Mouse (Mus musculus) granulocyte monocyte progenitor cell, adult 5-6 weeks (primary cell): ENCODE measurements around the gene AI837181. TPM values are rescaled to one million over a fixed set of nuclear protein-coding genes. Genes with fewer than 3 reads are reported as not detected.

Source experiments
- ATAC-seq: replicated peaks from 2 replicates; pipeline ENCODE4 v1.8.0; 2016; ENCODE audit warnings: mild to moderate bottlenecking, moderate TSS enrichment, inconsistent platforms; ENCODE audit not compliant: poor library complexity, severe bottlenecking
- total RNA-seq, 2 experiments: library from RNA; stranded (forward) in 1 of 2; stranded (reverse) in 1 of 2; fragments of 200-712, 200-1000 nt in 1 of 2; fragments of >200 nt in 1 of 2; fragmentation: Nextera tagmentation in 1 of 2; gene quantifications; 2 replicates each; pipeline ENCODE4 v1.2.3; 2014 to 2017

Gene AI837181
- total RNA-seq, 2 experiments from 2014 or later, result 12.2 to 30.1 TPM

- ATAC-seq, result no peak
Measured at GRCm38 (mm10) chr19:5433951-5434350, 9.0 kb downstream of the AI837181 start.

- peak; percentile 70 for ATAC-seq
Measured at GRCm38 (mm10) chr19:5444371-5444908, 19.5 kb downstream of the AI837181 start.

GRCm38 (mm10) chr19:5444954-5445353, 20.0 kb downstream of the AI837181 start:
- no peak for ATAC-seq

DNA sequence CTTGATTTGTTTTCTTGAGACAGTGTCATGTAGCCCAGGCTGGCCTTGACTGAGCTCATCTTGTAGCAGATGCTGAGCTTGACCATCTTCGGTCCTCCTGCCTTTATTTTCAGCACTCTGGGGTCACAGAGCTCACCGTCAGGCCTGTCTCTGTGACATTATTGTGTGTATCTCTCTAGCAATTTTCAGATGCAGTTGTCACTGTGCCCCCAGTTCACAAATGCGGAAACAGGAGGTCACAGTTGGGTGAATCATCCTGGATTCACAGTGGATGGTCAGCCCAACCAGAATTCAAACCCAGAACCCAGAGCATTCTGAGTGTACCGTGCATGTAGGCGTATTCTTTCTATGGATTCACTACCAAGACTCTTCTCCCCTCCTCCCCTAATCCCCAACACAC, 20.8 kb downstream of the AI837181 start:
- ATAC-seq, result no peak

DNA sequence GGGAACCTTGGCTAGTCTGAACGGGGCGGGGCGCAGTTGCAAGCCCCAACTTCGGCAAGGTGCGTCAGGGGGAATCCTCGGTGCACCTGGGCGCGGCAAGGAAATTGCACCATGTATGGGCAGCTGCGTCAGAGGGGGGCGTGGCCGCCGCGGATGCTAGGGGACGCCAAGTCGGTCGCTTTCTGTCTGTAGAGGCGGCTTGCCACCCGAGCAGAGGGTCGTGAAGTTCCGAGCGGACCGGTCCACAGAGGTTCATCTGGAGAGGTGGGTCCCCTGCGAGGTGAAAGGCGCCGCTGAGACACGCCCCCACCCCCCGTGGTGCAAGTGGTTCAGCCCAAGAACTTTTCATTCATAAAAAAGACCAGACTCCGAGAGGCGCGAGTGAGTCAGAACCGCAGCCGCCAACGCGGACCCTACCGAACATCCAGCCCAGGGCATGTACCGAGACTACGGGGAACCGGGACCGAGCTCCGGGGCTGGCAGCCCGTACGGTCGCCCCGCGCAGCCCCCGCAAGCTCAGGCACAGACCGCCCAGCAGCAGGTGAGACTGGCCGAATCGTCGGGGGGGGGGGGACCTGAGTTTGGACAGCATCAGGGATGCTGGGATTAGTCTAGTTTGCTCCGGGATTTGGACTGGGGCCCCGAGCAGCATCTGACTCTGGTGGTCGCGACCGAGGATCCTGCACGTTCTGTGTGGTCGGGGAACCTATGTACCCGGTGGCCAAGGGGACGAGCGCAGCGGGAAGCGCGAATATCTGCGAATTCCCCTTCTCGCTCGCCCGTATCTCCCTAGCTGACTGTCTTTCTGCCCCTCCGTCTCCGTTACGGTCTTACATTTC, 22.8 kb downstream of the AI837181 start, which contains the start of gene Fosl1:
Fosl1 (plus strand) TSS at position 33 of the 839 bp plus-strand sequence.
- ATAC-seq, result peak; percentile 65

GRCm38 (mm10) chr19:5448354-5449150, 23.6 kb downstream of the AI837181 start:
- peak; percentile 57 for ATAC-seq

GRCm38 (mm10) chr19:5449673-5450072, 24.7 kb downstream of the AI837181 start:
- no peak for ATAC-seq

DNA sequence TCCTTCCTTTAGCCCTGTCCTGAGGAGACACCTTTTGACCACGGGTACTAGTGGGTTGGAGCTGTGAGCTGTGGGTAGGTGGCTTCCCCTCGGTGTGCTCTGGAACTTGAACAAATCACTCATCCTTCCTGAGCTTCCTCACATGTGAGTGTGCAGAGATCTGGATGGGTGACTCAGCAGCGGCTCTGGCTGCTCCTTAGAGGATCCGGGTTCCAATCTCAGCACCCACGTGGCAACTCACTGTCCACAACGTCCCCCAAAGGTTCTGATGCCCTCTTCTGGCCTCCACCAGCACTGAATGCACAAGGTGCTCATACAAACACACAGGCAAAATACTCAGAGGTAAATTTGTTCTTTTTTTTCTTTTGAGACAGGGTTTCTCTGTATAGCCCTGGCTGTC, 26.8 kb downstream of the AI837181 start:
- ATAC-seq, result no peak

- ATAC-seq, result no peak
Measured at GRCm38 (mm10) chr19:5455037-5455436, 30.1 kb downstream of the AI837181 start.

DNA sequence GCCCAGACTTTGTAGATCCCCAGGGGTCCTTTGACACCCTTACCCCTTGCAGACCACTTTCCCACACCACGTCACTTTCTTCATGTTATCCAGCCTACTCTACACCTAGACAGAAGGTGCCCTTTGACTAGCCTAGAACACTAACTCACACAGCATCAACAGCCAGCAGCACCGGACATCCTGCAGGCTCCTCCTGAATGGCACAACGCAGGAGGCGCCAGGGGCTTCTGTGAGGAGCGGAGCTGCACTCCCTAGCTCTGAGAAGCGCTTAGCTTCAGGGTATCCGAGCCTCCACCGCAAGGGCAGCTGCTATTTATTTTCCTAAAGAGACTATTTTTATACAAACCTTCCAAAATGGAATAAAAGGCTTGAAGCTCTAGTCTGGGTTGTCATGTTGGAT, 30.6 kb downstream of the AI837181 start:
- no peak for ATAC-seq

GRCm38 (mm10) chr19:5456241-5456921, 31.4 kb downstream of the AI837181 start:
- no peak for ATAC-seq

GRCm38 (mm10) chr19:5456922-5457745, 32.2 kb downstream of the AI837181 start:
- peak; percentile 77 for ATAC-seq

- ATAC-seq, result no peak
Measured at GRCm38 (mm10) chr19:5457746-5458442, 33.0 kb downstream of the AI837181 start, which contains the start of gene Ccdc85b. Gene Ccdc85b (minus strand): TSS chr19:5457894.

GRCm38 (mm10) chr19:5459019-5459418, 34.1 kb downstream of the AI837181 start:
- no peak for ATAC-seq

DNA sequence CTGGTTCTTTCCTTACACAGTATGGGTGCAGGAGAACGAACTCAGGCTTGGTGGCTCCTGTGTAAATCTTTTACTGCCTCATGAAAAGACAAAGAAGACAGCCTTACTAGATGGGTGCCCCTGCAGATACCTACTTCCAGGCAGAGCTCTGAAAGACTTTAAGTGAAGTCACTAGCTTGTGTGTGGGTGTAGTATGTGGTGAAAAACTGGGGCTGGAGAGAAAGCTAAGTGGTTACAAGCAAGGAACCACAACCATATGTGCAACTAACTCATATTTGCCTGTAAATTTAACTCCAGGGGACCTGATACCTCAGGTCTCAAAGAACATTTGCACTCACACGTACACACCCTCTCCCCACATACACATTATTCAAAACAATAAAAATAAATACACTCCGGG, 35.0 kb downstream of the AI837181 start:
- no peak for ATAC-seq

- ATAC-seq, result peak; percentile 68
Measured at GRCm38 (mm10) chr19:5460465-5460911, 35.5 kb downstream of the AI837181 start, which contains the start of gene Fibp. Gene Fibp (plus strand): TSS chr19:5460615.

DNA sequence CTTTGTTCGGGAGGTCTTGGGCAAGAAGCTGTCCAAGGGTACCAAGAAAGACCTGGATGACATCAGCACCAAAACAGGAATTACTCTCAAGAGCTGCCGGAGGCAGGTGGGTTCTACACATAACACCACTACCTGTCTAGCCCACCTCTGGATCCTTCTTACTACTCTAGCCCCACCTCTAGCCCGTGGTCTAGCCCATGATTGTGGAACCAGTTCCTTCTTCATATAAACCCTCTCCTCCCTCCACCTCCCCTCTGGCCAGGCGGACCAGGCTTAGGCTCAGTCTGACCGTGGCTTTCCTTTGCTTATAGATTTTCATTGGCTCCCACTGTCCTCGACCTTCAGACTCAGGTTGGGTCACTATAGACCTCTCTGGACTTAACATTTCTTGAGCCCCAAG, 36.5 kb downstream of the AI837181 start:
- no peak for ATAC-seq

GRCm38 (mm10) chr19:5463212-5463611, 38.3 kb downstream of the AI837181 start:
- no peak for ATAC-seq
